ENCODE assay signal across 8 mouse cellular contexts in the genomic region with DNA sequence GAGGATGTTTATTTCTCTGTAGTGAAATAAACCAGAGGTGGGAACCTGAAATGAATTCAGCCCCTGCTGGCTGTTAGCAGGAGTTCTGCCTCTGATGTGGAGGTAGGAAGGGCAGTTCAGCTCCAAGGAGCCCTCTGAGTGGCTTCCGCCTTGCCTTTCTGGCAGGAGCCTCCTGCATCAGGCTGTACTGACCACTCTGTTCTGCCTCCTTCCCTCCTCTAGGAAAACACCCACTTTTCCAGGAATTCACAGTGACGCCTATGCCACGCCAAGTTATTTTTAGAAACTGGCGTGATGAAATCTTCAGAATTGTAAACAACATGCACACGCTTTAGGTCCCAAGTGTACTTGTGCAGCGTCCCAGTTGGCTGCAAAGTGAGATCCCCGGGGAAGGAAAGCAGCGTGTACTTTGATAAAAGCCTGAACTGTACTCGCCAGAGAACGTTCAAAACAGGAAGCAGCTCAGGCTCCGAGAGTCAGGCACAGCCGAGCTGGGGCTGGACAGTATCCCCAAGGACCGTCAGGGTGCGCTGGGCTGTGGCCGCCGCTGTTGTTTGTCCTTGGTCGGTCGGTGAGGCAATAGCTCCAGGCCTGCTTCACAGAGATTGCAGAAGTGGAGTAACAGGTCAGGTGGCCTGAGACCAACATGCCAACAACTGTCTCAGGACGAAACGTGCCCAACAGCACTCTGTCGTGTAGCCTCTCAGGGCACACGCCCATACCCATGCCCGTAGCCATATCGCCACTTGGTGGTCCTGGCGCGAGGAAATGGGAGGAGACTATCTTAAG. TPM values are rescaled to one million over a fixed set of nuclear protein-coding genes. Genes with fewer than 3 reads are reported as not detected.
DNase-seq lines count a peak whose midpoint lies in the region; ATAC-seq and TF ChIP-seq lines count a peak whose summit lies in the region.

No protein-coding gene starts in this region.

- no peaks in the 10 kb centered on the region for H3K9me3 ChIP-seq in hindbrain, embryonic 14.5 days (ENCODE audit: control insufficient read depth, low read length)
- no peaks in the 10 kb centered on the region for H3K9me3 ChIP-seq in midbrain, embryonic 16.5 days (replicated peaks; ENCODE audit: control insufficient read depth, low read length, poor library complexity, severe bottlenecking)
- no peaks in the 10 kb centered on the region for H3K9me3 ChIP-seq in stomach, embryonic 14.5 days (ENCODE audit: control insufficient read depth, low read depth, low read length)

- TF ChIP-seq POLR2A in brain, embryonic 14.5 days (IDR thresholded peaks at IDR 0.05; ENCODE audit: borderline replicate concordance, extremely low read depth, insufficient read depth, insufficient read length, poor library complexity, severe bottlenecking): no peak

- H3K4me1 ChIP-seq in hindbrain, embryonic 14.5 days (replicated peaks; ENCODE audit: control insufficient read depth, insufficient read depth, low read length): peaks cover 10% of the 10 kb centered on the region
- peaks cover 5% of the 10 kb centered on the region; the same call in 1 of the 2 replicates for H3K4me1 ChIP-seq in midbrain, embryonic 16.5 days (ENCODE audit: control insufficient read depth, insufficient read depth, low read length)
- peaks cover 6% of the 10 kb centered on the region; the same call in 1 of the 2 replicates for H3K4me1 ChIP-seq in stomach, embryonic 14.5 days (ENCODE audit: control insufficient read depth, insufficient read depth, low read length)

- no peak for DNase-seq in frontal cortex, postnatal 36 days (ENCODE audit: low spot score in 2 of 2)
- peak; percentile 56 for DNase-seq in brain, embryonic 14.5 days (ENCODE audit: low read depth)
- peak; percentile 89 for DNase-seq in gastrocnemius, adult 18-20 months (ENCODE audit: low spot score)
- DNase-seq in hindbrain, embryonic 14.5 days (ENCODE audit: low spot score): peak; percentile 28
- DNase-seq in liver: peak; percentile 62

- ATAC-seq in frontal cortex, adult (ENCODE audit: low TSS enrichment): peak; percentile 83
- no peak for ATAC-seq in hindbrain, embryonic 14.5 days (ENCODE audit: low FRiP score)
- peak; percentile 58; the same call in 1 of the 2 replicates for ATAC-seq in midbrain, embryonic 16.5 days
- ATAC-seq in stomach, embryonic 14.5 days (ENCODE audit: insufficient number of reproducible peaks, insufficient read depth, low FRiP score, low read depth): peak; percentile 80

- TF ChIP-seq CTCF in brain, embryonic 14.5 days (IDR thresholded peaks at IDR 0.05; ENCODE audit: borderline replicate concordance, extremely low read depth, insufficient read depth, insufficient read length): peak; percentile 21; the same call in 1 of the 2 replicates

- H3K4me3 ChIP-seq in hindbrain, embryonic 14.5 days (replicated peaks; ENCODE audit: low read length): peak overlapping the region; percentile 25
- H3K4me3 ChIP-seq in midbrain, embryonic 16.5 days (ENCODE audit: low read depth, low read length): peak overlapping the region; percentile 22
- H3K4me3 ChIP-seq in stomach, embryonic 14.5 days (ENCODE audit: low read depth, low read length): peak overlapping the region; percentile 25

- no peaks in the 10 kb centered on the region for H3K36me3 ChIP-seq in hindbrain, embryonic 14.5 days (replicated peaks; ENCODE audit: control insufficient read depth, insufficient read depth)
- no peaks in the 10 kb centered on the region for H3K36me3 ChIP-seq in midbrain, embryonic 16.5 days (ENCODE audit: control insufficient read depth, insufficient read depth, low read length)
- no peaks in the 10 kb centered on the region for H3K36me3 ChIP-seq in stomach, embryonic 14.5 days (ENCODE audit: control insufficient read depth, insufficient read depth, low read length)

- WGBS in hindbrain, embryonic 14.5 days: 7% methylated on average over 26 of the region's 26 CpGs
- WGBS in midbrain, embryonic 16.5 days: 5% methylated on average over 26 of the region's 26 CpGs
- 1% methylated on average over 26 of the region's 26 CpGs for WGBS in stomach, embryonic 14.5 days

- peak overlapping the region; percentile 61 for H3K4me2 ChIP-seq in hindbrain, embryonic 14.5 days (replicated peaks)
- H3K4me2 ChIP-seq in midbrain, embryonic 16.5 days (ENCODE audit: low read length): peak overlapping the region; percentile 53
- peak overlapping the region; percentile 73 for H3K4me2 ChIP-seq in stomach, embryonic 14.5 days (replicated peaks; ENCODE audit: low read depth, low read length)

- H3K27ac ChIP-seq in hindbrain, embryonic 14.5 days: peak overlapping the region; percentile 43; the same call in 1 of the 2 replicates
- no peak overlapping the region; the same call in 1 of the 2 replicates for H3K27ac ChIP-seq in midbrain, embryonic 16.5 days (ENCODE audit: low read length)
- H3K27ac ChIP-seq in stomach, embryonic 14.5 days (ENCODE audit: low read length): peak overlapping the region; percentile 71

- no peaks in the 10 kb centered on the region for H3K27me3 ChIP-seq in hindbrain, embryonic 14.5 days (ENCODE audit: control insufficient read depth, insufficient read depth, low read length)
- H3K27me3 ChIP-seq in midbrain, embryonic 16.5 days (ENCODE audit: control insufficient read depth, insufficient read depth, low read depth, low read length): no peaks in the 10 kb centered on the region
- no peaks in the 10 kb centered on the region for H3K27me3 ChIP-seq in stomach, embryonic 14.5 days (ENCODE audit: control insufficient read depth, insufficient read depth, low read length)

- peak overlapping the region; percentile 44 for H3K9ac ChIP-seq in hindbrain, embryonic 14.5 days
- H3K9ac ChIP-seq in midbrain, embryonic 16.5 days (ENCODE audit: low read depth, low read length): peak overlapping the region; percentile 27; the same call in 1 of the 2 replicates
- H3K9ac ChIP-seq in stomach, embryonic 14.5 days (replicated peaks; ENCODE audit: low read depth, low read length): no peak overlapping the region

RNA-seq across cellular contexts. Expression of a gene that starts 10.0 kb away (rescaled TPM):
- polyA plus RNA-seq in brain, embryonic 14.5 days (2012; rRNA removed): 35.1 and 35.5 TPM in 2 replicates
- total RNA-seq in gastrocnemius, adult 18-20 months (2021): 100 to 1,000 TPM; 213 to 257 TPM
- polyA plus RNA-seq in hindbrain, embryonic 14.5 days (2014; fragmentation: Nextera tagmentation; extraction: Ambion mirVana): 120 and 127 TPM in 2 replicates
- polyA plus RNA-seq in midbrain, embryonic 16.5 days (2015; fragmentation: Nextera tagmentation; extraction: Ambion mirVana): 106 and 113 TPM in 2 replicates
- 118 and 147 TPM in 2 replicates for polyA plus RNA-seq in stomach, embryonic 14.5 days (2014; fragmentation: Nextera tagmentation; extraction: Ambion mirVana)

RNA-seq across cellular contexts. Expression of a gene that starts 21.2 kb away (rescaled TPM):
- 6.2 and 9.9 TPM in 2 replicates for polyA plus RNA-seq in brain, embryonic 14.5 days (2012; rRNA removed)
- under 1 TPM; 0.09 to 0.14 TPM for total RNA-seq in gastrocnemius, adult 18-20 months (2021)
- 11.2 and 11.8 TPM in 2 replicates for polyA plus RNA-seq in hindbrain, embryonic 14.5 days (2014; fragmentation: Nextera tagmentation; extraction: Ambion mirVana)
- polyA plus RNA-seq in midbrain, embryonic 16.5 days (2015; fragmentation: Nextera tagmentation; extraction: Ambion mirVana): 10.8 and 12.6 TPM in 2 replicates
- polyA plus RNA-seq in stomach, embryonic 14.5 days (2014; fragmentation: Nextera tagmentation; extraction: Ambion mirVana): 0.12 and 0.21 TPM in 2 replicates

Comparison
In these comparisons a context has a peak if more than half of its experiments do, and no peak if none do; other contexts are left out.
1. DNase-seq: peak in brain, embryonic 14.5 days (single experiment), gastrocnemius, adult 18-20 months (single experiment), hindbrain, embryonic 14.5 days (single experiment) and liver (single experiment); none in frontal cortex, postnatal 36 days (0 of 2).
2. Peak in every context shown above with its lines, with median percentiles within 50 percentile points of each other: H3K4me2 ChIP-seq and H3K4me3 ChIP-seq.